Mouse (Mus musculus) forelimb bud, embryonic 11.5 days (tissue): ENCODE measurements around the gene Gfap.

Experiments
- DNase-seq: peaks from one replicate; pipeline ENCODE4 v3.0.0-alpha.2; 2012; ENCODE audit warnings: low read depth, low spot score

Gfap gene

DNA sequence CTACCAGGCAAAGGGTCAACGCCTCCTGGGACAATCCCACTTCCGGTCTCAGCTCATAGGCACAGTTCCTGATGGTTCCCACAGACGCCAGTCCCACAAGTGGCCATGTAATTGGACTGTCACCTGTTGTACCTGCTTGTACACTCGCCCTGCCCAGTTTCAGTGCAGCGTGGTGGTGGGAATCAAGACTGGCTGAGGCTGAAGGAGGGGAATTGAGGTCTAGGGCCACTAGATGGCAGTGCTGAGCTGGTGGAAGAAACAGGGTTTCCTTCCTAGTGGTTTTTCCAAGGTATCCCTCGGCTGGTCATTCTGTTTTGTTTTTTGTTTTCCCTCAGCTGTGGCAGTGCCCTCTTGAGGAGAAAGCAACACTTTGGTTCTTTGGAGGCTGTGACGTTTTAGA, at the start of gene Gfap:
TSS of gene Gfap (minus strand) at position 150 of the 400 bp plus-strand sequence.
- peak; percentile 90 for DNase-seq

DNA sequence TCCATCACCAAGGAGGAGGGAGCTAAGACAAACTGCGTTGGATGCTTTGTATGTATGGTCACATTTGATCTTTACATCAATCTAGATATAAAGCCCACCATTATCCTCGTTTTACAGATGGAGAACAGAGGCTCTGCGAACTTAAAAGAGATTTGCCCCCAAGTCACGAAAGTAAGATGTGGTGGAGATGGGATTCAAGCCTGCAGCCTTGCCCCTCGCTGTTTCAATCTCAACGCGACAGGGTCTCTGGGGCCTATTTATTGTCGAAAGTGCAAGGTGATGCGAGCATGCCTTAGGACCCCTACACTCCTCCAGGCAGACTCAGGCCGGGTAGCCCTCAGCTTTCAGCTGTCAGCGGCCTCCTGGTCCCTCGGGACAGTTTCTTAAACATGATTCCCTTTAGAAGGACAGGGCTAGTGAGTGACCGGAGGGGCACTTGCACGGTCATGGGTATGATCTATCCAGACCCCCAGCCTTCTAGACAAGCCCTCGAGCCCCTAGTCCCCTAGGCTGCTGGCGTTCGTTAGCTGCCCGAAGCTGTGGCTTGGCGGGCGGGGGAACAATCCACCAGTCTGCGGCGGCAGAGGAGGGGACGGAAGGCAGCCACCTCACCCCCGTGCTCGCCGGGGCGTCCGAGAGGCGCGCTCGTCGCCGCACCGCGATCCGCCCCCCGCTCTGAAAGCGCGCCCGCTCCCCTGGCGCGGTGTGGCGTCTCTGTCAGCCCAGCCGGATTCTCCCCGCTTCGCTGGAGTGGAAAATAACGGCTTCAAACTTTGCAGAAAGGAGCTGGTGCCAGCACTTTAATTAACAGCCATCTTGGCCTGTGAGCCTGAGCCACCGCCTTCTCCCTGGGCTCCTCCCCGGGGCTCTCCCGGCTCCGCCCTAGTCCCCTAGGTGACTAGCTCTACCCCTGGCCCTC, 47.6 kb upstream of the Gfap start:
- no peak for DNase-seq

DNA sequence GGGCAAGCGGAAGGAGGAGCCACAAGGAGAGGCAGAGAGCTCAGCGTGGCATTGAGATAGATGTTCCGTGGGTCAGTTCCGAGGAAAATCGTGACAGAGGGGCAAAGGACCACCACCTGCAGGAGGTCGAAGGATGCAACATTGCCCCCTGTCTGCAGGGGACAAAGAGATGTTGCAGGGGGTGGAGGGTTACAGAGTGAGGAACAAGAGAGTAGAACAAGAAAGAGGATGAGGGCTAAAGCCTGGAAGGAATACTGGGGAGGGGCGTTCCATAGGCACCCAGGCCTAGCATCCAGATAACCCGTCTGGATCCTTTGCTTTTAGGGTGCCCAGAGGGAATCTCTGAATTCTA, 46.3 kb upstream of the Gfap start:
- DNase-seq, result no peak

DNA sequence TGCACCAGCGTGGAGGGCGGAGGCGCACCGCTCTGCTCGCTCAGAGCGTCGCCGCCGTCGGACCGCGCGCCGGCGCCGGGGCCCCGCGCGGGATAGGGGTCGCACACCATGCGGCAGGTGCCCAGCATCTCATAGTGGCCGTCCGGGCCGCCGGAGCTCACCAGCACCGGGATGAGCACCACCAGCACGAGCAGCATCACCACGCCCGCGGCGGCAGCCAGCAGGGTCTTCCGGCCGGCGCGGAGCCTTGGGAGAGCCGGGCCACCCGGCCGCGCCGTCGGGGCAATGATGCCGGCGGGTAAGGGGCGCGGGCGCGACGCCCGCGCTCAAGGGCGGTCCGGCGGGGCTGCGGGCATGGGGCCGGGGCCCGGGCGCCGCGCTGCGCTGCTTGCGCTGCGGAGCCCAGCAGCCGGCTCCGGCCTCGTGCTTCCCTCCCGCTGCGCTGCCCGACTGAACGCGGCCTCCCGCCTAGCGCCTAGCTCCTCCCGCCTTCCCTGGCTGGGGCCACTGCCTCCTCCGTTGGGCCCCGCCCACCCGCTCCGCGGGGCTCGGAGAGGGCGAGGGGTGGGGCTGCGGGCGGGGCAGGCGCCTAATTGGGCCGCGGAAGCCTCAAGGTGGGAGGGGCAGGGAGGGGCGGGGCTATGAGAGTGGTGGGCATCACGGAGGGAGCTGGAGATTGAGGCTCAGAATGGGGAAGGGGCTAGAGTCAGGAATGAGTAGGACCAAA, 45.7 kb upstream of the Gfap start, which contains the start of gene C1ql1:
TSS of gene C1ql1 (minus strand) at position 424 of the 727 bp plus-strand sequence.
- peak; percentile 85 for DNase-seq

DNA sequence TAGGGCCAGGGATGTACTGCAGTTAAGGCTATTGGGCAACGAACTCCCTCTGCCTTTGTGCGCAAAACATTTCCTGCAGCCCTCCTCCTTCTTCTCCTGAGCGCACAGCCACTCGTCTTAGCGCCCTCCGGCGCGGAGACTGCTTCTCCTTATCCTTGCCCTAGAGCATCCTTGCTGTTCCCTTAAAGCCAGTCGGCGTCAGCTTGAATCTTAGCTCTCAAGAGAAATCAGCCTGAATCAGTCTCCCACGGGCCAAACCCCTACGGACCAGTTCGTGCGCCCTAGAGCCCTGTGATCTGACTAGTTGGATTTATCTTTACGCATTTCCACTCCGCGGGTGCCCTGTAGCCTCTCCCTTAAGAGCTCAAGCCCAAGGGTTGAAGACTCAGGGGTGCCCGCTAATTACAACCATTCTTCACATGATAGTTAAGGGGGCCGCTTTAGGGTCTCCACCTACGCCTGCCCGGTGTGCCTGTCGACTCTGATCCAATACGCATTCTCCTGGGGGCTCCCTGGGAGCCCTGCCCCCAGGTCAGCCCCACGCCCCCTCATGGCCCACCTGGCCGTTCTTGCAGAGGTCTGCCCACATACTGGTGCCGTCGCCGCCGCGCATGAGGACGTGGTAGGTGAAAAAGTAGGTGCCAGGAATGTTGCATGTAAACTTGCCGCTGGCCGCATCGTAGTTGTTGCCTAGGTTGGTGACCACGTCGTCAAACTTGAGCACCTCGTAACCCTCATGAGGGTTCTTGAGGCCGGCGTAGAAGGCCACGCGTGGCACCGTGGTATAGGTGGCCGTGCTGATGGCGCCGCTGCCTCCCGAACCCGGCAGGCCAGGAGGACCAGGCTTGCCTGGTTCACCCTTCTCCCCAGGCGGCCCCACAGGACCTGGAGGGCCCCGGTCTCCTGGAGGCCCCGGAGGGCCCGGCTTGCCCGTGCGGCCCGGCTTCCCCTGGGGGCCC, 44.9 kb upstream of the Gfap start:
- DNase-seq, result no peak

DNA sequence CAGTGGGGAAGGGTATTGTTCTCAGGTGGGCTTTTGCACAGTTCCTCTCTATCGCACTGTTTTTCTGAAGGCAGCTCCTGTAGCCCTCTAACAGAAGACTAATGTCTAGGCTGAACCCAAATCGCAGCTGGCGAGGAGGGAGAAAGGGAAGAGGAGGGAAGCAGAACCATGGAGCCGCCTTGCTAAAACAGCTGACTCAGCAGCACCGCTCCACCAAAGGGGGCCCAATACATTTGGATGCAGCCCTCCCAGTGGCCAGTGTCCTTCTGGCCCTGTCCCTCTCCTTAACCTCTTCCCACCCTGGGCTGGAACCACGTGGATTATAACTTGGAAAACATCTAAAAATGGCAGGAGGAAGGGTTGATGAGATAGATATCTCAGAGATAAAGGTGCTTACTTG, 40.5 kb upstream of the Gfap start:
- DNase-seq, result no peak

DNA sequence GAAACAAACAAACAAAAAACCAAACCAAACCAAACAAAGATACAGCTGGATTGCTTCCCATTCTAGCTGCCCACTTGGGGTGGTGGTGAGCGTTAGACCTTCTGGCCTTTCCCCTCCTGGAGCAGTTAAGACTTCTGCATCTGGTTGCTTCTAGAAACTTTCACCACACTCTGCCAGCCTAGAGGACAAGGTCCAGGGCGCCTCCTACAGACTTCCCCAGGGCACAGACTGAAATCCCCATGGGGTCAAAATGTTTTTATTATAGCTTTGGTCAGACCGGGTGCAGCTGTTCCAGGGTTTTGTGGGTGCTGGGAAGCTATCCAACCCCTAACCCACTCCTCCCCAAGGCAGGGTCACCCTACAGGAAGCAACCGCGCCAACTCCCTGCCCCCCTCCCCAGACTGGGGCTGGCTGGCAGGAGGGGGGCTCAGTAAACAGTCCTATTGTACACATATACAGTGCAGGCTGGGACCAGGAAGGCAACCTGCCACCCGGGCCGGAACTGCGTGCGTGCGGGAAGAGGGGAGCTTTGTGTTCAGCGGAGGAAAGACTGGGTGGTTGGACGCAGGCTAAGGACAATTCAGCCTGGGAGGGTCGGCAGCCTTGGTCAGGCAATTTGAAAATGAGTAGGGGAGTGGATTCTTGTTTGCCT, 38.4 kb upstream of the Gfap start:
- DNase-seq, result no peak

DNA sequence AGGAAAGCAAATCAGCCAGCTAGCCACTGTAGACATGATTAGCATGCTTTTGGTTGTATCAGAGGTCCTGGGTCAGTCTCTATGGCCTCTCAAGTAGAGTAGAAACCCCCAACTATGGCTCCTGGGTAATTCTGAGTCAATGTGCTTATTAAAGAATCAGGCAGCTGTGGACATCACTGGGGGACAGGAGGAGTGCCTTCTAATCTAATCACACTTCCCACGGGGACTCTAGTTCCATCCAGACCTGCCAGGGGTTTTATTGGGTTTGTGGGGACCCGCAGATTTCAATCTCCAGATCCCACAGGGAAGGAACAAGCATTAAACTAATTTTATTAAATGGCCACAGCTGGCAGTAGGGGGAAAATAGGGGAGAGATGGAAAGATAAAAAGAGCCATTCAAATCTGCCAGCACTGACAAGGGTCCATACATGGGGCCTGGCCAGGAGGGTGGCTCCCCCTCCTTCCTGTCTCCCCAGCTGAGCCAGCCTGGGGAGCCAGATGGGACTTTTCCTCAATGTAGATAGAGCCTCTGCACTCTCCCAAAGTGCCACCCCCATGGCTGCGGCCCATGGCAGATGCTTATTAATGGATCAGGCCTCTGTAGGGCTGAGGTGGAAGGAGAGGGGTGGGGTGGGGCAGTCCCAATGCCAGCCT, 36.9 kb upstream of the Gfap start:
- no peak for DNase-seq

DNA sequence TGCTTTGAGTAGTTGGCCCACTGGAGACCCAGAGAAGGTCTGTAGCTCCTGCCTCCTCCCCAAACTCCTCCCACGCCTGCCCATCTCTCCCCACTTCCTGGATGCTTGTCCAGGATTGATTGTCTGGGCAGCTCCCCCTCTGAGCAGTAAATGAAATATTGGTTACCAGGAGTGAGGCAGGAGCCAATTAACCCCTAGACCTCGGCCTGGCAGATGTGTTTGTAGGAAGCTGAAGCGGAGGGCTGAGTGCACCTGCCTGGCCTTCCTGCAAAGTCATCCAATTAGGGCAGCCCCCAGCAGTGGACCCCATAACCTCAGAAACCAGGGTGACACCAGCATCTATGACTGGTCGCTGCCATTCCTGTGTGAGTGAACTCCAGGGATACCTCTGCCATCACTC, 35.6 kb upstream of the Gfap start:
- no peak for DNase-seq

DNA sequence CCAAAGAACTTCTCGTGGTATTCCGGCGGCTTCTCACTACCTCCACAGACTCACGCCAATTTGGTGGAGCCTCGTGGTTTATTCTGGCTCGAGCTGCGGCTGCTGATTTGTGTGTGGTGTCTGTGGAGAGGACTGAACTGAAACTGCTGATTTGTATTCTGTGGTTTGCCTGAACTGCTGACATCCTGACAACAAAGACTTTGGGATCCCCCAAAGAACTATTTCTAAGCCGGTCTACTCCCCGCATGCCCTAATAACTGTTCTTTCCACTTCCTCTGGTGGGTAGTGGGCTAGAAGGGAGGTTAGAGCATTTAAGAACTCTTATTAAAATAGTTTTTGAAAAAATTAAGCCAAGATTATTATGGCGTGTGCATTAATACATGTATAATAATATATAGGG, 30.0 kb upstream of the Gfap start:
- no peak for DNase-seq

DNA sequence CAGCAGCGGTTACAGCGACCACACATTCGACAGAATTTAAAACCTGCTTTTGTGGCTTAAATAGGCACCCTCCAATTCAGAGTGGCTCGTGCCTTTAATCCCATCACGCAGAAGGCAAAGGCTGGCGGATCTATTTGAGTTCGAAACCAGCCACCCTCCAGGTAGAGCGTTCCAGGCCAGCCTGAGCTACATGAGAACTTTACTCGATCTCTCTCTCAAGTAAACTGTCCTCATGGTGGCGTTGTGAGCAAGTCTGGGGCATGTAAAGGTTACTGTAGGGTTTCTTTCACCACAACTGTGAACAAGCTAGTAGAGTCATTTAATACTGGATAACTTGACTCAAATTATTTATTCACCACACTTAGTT, 24.6 kb upstream of the Gfap start:
- DNase-seq, result no peak

DNA sequence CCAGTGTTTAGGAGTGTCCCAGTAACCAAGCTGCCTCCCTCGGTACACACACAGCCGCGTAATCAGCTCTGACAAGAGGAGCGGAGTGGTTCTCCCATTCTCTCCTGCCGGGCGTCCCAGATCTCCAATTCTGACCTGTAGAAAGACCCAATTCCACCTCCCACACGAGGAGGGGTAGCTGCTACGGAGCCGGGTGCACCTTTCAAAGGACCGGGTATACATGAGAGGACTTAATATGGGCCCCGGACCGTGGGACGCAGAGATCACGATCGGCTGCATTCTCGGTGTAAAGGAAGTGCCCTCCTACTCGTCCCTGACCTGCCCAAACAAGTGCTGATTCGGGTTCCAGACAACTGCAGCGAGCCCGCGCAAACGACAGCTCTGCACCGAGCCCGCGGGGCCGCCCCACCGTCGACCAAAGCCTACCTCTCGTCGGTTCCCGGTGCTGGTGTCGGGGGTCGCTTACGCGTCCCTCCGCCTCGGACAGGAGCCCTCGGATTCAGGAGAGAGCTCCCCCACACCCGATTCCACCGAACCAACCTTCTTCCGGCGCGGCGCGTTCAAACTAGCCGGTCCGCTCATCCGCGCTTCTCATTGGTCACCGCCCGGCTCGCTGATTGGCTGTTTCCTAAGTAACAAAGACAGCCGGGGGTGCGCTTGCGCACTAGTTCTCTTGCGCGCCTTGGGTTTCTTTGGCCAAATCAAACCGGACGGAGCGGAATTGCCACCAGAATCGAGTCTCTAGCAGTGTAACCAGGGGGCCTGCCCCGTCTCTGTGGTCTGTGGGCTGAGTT, 24.0 kb upstream of the Gfap start, which contains the start of gene Kif18b:
TSS of gene Kif18b (minus strand) at position 568 of the 794 bp plus-strand sequence.
- DNase-seq, result peak; percentile 98

DNA sequence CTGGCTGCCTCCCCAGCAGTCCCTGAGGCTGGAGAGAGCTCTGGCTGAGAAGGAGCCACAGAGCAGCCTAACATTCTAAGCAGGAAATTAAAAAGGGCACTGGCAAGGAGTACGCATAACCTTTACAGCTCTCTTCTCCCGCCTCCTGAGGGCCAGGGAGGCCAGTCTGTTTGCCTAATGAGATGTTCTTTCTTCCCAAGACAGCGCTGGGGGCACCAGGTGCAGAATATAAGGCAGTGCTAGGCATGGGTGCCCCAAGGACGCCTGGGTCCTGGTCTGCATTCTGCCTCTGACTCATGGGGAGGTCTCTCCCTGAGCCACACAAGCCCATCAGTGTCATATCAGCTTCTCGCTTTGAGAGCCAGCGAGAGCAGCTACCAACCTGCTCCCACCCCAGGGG, 20.8 kb upstream of the Gfap start:
- no peak for DNase-seq

DNA sequence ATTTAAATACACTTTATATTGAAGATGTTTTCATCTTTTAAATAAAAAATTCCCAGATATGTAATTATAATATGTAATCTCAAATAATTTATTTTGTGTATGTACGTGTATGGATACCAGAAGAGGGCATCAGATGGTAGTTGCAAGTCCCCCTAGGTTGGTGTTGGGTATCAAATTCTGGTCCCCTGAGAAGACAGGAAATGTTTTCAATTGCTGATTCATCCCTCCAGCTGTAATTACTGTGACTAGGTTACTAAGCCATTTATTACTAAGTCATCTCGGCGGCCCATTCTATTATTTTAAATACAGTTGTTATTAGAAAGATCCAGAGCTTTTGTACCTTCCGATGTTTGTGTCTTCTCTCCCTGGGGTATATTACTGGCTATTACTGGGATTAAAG, 17.4 kb upstream of the Gfap start:
- no peak for DNase-seq

DNA sequence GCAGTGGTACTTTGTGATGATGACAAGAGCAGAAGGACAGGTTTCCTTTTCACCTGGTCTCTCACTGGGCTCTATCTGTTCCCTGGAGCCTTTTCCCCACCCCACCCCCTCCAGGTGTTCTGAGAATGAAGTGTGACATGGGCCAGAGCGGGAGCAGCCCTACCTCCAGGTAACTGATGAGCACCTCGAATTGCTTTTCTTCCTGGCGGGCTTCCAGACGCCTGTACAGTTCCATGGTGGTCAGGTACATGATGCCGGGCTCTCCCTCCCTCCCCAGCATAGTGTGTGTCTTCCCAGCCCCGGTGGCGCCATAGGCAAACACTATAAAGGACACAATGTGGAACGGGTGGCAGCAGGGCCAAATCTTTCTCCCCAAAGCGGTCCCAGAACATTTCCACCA, 14.7 kb upstream of the Gfap start:
- no peak for DNase-seq

DNA sequence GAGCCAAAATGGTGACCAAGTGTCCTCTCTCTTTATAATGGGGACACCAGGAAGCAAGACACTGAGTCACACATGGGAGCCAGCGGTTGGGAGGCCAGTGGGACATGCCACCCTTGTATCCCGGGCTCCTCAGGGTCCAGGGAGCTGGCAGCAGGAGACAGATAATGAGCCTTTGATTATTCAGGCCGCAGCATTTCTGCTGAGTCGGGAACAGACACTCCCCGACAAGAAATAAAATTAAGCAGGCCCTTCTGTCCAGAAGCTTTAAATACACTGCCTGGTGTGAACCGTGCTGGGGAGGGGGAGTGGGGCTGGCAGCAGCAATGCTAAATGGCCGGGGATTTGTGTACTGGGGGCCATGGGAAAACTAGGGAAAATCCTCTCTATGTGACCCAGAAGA, 10.7 kb upstream of the Gfap start:
- DNase-seq, result no peak

DNA sequence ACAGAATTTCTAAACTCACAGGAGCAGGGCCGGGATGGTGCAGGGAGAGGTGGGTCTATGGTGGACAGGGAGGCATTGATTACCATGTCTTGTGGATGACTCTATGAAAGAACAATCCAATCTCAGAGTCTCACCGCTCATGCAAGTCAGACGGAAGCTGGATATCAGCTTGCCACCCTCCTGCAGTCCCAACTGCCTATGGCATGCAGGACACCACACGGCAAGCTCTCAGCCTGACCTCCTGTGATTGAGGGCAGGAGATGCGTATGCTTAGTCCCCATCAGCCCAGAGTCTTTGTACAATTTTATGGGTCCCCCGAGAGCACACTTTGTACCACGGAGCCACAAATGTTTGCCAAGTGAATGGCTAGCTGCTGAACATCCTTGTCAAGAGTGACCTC, 2.9 kb upstream of the Gfap start:
- DNase-seq, result no peak

DNA sequence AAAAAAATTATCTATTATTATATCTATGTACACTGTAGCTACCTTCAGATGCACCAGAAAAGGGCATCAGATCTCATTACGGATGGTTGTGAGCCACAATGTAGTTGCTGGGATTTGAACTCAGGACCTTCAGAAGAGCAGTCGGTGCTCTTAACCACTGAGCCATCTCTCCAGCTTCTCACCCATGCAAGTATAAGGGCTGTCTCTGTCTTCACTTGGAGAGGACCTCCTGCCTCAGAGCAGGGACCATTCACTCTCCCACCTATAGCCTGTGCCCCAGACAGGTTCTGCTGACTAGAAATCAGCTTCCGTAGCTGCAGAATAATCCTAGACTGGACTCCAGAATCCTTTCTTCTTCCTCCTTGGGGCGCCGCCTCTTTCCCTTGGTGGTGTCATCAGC, 1.4 kb upstream of the Gfap start:
- DNase-seq, result no peak

DNA sequence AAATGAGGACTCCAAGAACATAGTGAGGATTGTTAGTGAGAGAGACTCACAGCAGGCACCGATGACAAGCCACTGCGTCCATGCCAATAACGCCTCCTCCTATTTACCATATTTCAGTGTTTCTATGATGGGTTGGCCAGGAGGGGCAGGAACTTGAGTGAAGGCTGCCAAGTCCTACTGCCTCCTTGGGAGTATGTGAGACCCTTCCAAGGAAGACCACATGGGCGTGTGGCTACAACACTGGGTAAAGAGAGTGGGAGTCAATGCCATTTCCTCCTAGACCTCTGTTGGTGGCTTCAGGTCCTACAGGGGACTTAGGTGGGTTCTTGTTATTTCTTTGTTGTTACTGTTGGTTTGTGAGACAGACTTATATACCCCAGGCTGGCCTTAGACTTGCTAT, 487 bp upstream of the Gfap start:
- no peak for DNase-seq

DNA sequence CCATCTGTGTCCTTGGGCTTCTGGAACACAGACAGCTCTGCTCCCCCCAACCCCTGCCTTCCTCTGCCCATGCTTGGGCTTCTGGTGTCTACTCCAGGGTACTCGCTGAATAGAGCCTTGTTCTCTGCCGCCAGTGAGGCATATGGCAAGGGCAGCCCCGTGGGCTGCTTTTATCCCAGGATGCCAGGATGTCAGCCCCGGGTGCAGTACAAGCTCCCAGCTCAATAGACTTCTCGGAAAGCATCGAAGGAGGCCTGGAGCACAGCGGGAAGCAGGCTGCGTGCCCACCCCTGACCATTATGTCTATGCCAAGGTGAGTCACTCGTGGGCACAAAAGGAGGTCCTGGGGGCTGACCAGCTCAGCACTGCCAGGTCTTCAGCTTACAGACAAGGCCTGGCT, 2.3 kb downstream of the Gfap start:
- no peak for DNase-seq
